Mouse (Mus musculus) heart, embryonic 16.5 days (tissue): ENCODE data around the gene Babam2. TPM values are rescaled to one million over a fixed set of nuclear protein-coding genes. Genes with fewer than 3 reads are reported as not detected.

Experiments used
- ATAC-seq: fragments of 200-750 bp; cut with Nextera tagmentation; replicated peaks from 2 replicates; pipeline ENCODE4 v1.8.0; 2017; ENCODE audit warnings: moderate number of reproducible peaks; ENCODE audit not compliant: insufficient read depth, low FRiP score; ENCODE audit errors: extremely low read depth
- H3K27ac ChIP-seq: fragments of 300-500 bp; sonication (generic); 2 replicates; pipeline ENCODE4 v1.5.1; 2014; ENCODE audit warnings: mild to moderate bottlenecking, low read length, control low read depth, moderate library complexity
- H3K27me3 ChIP-seq: fragments of 300-500 bp; sonication (generic); 2 replicates; pipeline ENCODE4 v1.6.1; 2014; ENCODE audit warnings: low read length, mixed read lengths; ENCODE audit not compliant: control insufficient read depth, insufficient read depth
- H3K36me3 ChIP-seq: fragments of 300-500 bp; sonication (generic); 2 replicates; pipeline ENCODE4 v1.6.1; 2014; ENCODE audit not compliant: control insufficient read depth, insufficient read depth
- H3K4me1 ChIP-seq: fragments of 300-500 bp; sonication (generic); 2 replicates; pipeline ENCODE4 v1.6.1; 2014; ENCODE audit warnings: low read length, mixed read lengths; ENCODE audit not compliant: control insufficient read depth, insufficient read depth
- H3K4me2 ChIP-seq: fragments of 300-500 bp; sonication (generic); 2 replicates; pipeline ENCODE4 v1.6.1; 2014; ENCODE audit warnings: low read depth, mild to moderate bottlenecking, control low read depth, low read length
- H3K4me3 ChIP-seq: fragments of 300-500 bp; sonication (generic); 2 replicates; pipeline ENCODE4 v1.5.1; 2014; ENCODE audit warnings: mild to moderate bottlenecking, control low read depth, low read length
- H3K9ac ChIP-seq: fragments of 300-500 bp; sonication (generic); 2 replicates; pipeline ENCODE4 v1.6.1; 2014; ENCODE audit warnings: low read length, control low read depth
- H3K9me3 ChIP-seq: fragments of 300-500 bp; sonication (generic); replicated peaks from 2 replicates; pipeline ENCODE4 v1.6.1; 2016; ENCODE audit warnings: low read length; ENCODE audit not compliant: control insufficient read depth
- WGBS: fragments of 180-500 bp; shearing (Covaris S2); extraction: QIAGEN DNeasy Blood & Tissue Kit; methylation state at CpG from one replicate; pipeline ENCODE4 v1.1.7; 2014; 5-methylcytosine and 5-hydroxymethylcytosine counted together
- polyA plus RNA-seq: library from polyadenylated mRNA; unstranded; fragments of >200 nt; fragmentation: Nextera tagmentation; extraction: Ambion mirVana; gene quantifications from 2 replicates; pipeline ENCODE4 v1.2.1, GENCODE M21; 2015

Babam2 gene
- polyA plus RNA-seq, 1 experiment from 2014 or later = 39.9 TPM

DNA sequence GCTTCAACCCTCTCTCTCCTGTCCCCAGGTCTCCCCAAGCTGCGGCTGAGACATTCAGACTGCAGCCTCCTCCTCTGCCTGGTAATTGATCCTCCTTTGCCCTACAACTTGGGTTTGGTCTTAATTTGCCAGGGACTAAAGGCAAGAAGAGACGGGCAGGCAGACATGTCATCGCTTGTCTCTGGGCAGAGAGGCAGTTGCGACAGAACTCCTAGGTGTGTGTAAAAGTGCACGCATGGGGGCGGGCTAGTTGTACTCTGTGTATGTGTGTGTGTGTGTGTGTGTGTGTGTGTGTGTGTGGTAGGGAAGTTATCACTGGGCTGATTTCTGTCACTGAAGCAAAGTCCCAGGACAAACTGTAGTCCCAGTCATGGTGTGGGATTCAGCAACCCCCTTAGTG lies 424.5 kb downstream of the Babam2 start:
- H3K27me3 ChIP-seq = no peaks in the 10 kb centered on the region
- H3K27ac ChIP-seq = no peak overlapping the region
- H3K4me3 ChIP-seq = no peak overlapping the region
- no peaks in the 10 kb centered on the region for H3K4me1 ChIP-seq
- WGBS = 75% methylated on average over 6 of the region's 6 CpGs
- H3K9me3 ChIP-seq = no peaks in the 10 kb centered on the region
- no peaks in the 10 kb centered on the region for H3K36me3 ChIP-seq
- ATAC-seq = no peak
- H3K9ac ChIP-seq = no peak overlapping the region
- no peak overlapping the region for H3K4me2 ChIP-seq

DNA sequence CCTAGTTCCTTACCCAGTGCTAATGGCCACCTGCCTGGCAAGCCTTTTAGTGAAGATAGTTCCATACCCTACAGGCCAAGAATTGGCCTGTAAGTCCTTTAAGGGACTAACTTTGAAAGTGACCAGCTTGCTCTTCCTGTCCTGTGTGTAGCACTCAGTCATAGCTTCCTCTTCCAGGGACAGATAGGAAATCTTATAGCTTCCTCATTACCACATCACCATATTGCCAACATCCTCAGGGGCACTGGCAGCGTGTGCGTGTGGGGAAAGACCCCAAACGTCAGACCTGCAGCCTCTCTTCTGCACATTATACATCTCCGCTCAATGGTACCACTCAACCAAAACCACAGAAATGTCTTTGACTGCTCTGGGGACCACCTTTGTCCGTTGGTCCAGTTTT lies 424.9 kb downstream of the Babam2 start:
- no peak overlapping the region for H3K27ac ChIP-seq

DNA sequence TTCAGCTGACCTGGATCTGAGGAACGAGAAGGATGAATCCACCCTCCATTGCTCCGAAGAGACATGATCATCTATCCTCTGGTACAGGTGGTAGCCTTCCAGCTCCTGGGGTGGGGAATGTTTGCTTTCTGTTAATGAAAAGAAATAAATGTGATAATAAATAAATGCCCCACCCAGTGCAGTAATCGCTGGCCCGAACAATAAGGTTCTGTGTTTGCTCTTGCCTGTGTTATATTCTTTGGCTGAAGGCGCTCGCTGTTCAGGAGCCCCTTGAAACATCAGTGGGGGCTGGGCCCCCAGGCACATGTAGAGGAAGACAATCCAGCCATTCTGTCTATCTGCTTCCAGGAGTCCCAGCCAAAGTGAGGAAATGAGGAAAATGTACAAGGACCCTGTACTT lies 427.5 kb downstream of the Babam2 start:
- no peaks in the 10 kb centered on the region for H3K9me3 ChIP-seq

More for the DNA sequence above, 424.9 kb downstream of the Babam2 start:
- no peak overlapping the region for H3K9ac ChIP-seq
- WGBS = 76% methylated on average over 5 of the region's 5 CpGs
- H3K4me3 ChIP-seq = no peak overlapping the region
- no peak for ATAC-seq
- no peaks in the 10 kb centered on the region for H3K36me3 ChIP-seq
- no peaks in the 10 kb centered on the region for H3K9me3 ChIP-seq
- no peaks in the 10 kb centered on the region for H3K4me1 ChIP-seq
- H3K4me2 ChIP-seq = no peak overlapping the region
- H3K27me3 ChIP-seq = no peaks in the 10 kb centered on the region

DNA sequence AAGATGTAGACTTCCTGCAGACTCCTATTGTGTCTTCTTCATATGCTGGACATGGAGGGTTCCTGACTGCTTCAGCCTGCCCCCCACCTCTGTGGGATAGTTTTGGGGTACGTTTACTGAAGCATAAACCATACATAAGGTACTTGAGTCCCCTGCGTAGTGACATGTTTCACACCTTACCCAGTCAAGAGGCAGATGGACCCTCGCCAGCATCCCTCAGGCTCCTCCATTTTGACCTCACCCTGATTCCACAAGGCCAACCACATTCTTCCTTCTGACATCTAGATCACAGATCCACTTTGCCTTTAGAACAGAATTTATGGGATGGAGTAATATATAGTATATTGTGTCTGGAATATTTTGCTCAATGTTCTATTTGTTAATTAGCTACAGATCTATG lies 429.7 kb downstream of the Babam2 start:
- H3K4me3 ChIP-seq = no peak overlapping the region
- no peak overlapping the region for H3K9ac ChIP-seq
- no peaks in the 10 kb centered on the region for H3K36me3 ChIP-seq
- no peak overlapping the region for H3K4me2 ChIP-seq
- ATAC-seq = no peak
- no peaks in the 10 kb centered on the region for H3K9me3 ChIP-seq
- WGBS = 80% methylated on average over 3 of the region's 3 CpGs
- 0 out of 2 replicates have a peak, but pooled peaks cover 2% of the 10 kb centered on the region for H3K27me3 ChIP-seq
- no peaks in the 10 kb centered on the region for H3K4me1 ChIP-seq
- no peak overlapping the region for H3K27ac ChIP-seq

More for the DNA sequence above, 427.5 kb downstream of the Babam2 start:
- Histone ChIP-seq H3K9ac (no peak overlapping the region), H3K27me3 (no peaks in the 10 kb centered on the region), H3K4me3 (no peak overlapping the region), H3K36me3 (no peaks in the 10 kb centered on the region), H3K27ac (no peak overlapping the region), H3K4me1 (no peaks in the 10 kb centered on the region), H3K4me2 (no peak overlapping the region)
- no peak for ATAC-seq
- 82% methylated on average over 6 of the region's 6 CpGs for WGBS

DNA sequence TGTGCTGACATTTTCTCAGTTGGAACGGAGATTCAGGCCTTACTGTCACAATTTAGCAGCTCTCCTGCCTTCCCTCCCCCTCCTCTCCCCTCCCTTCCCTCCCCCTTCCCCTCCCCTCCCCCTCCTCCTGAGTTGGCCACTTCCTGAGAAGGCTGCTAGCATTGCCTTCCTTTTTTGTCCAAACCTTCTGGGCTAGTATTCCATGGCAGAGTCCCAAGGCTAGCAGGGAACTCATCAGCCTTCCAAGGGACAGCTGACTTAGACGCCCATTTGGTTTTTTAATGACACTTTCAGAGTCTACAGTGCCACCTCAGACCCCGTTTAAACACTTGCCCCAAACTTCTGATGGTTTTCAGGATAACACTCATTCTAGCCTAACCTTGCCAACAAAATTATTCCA lies 430.4 kb downstream of the Babam2 start:
- 0 out of 2 replicates have a peak, but pooled peaks cover 2% of the 10 kb centered on the region for H3K27me3 ChIP-seq
- H3K9ac ChIP-seq = no peak overlapping the region
- no peak overlapping the region for H3K4me2 ChIP-seq
- WGBS = 46% methylated on average over 3 of the region's 3 CpGs
- no peaks in the 10 kb centered on the region for H3K4me1 ChIP-seq
- H3K9me3 ChIP-seq = no peaks in the 10 kb centered on the region
- H3K36me3 ChIP-seq = no peaks in the 10 kb centered on the region
- H3K27ac ChIP-seq = no peak overlapping the region
- H3K4me3 ChIP-seq = no peak overlapping the region
- no peak for ATAC-seq

DNA sequence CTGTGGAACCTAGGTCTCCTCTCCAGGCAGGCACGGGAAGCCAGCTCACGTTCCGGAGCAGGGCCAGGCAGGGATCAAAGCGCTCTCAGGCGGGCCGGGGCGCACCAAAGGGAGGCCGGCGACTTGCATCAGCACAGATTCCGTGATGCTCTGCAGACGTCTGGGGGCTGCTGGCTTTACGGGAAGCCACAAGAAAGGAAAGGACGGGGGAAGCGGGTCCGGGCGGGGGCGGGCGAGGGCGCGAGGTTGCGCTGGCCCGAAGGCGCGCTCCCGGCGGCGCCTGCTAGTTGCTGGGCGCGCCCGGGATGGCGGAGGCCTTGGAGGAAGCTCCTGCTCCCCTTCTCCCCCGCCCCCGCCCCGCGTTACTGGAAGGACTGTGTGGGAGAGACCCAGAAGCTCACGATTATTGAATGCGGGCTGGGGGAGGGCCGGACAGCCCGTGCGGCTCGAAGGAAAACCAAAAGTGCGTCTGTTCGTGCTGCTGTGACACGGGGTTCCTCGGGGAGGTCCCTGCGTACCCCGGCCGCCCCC lies 435.6 kb downstream of the Babam2 start:
- WGBS = under 1% methylated on average over 47 of the region's 48 CpGs
- ATAC-seq = 0 out of 2 replicates have a peak, but pooled peaks have one; percentile 3
- peak overlapping the region; percentile 100 for H3K27ac ChIP-seq

DNA sequence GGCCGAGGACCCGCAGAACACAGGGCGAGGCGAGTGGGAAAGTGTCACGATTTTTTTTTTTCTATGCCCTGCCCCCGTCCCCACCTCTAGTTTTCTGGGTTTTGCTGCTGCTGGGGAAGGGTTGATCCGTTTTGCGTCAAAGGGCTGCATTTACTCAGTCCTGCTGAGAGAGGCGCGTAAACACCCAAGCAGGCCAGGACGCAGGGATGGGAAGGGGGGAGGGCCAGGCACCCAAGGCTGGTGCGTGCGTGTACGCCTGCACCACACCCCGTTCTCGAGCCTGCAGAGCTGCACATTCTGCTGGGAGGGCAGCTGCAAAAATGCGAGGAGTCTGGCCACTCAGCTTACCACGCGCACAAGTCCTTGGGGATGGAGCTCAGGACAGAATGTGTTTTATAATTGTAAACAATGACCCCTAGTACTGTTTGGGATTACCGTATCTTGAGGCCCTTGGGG lies 436.1 kb downstream of the Babam2 start:
- under 1% methylated on average over 20 of the region's 20 CpGs for WGBS
- H3K4me1 ChIP-seq = peaks cover 14% of the 10 kb centered on the region
- peak overlapping the region; percentile 88 for H3K4me2 ChIP-seq
- H3K27me3 ChIP-seq = 0 out of 2 replicates have a peak, but pooled peaks cover 2% of the 10 kb centered on the region
- peak overlapping the region; percentile 100 for H3K27ac ChIP-seq
- peak overlapping the region; percentile 87 for H3K9ac ChIP-seq
- H3K4me3 ChIP-seq = peak overlapping the region; percentile 87
- no peaks in the 10 kb centered on the region for H3K36me3 ChIP-seq
- ATAC-seq = no peak
- no peaks in the 10 kb centered on the region for H3K9me3 ChIP-seq

More for the DNA sequence above, 435.6 kb downstream of the Babam2 start:
- H3K9me3 ChIP-seq = no peaks in the 10 kb centered on the region
- peak overlapping the region; percentile 87 for H3K9ac ChIP-seq
- H3K4me3 ChIP-seq = peak overlapping the region; percentile 87
- H3K36me3 ChIP-seq = no peaks in the 10 kb centered on the region
- 0 out of 2 replicates have a peak, but pooled peaks cover 2% of the 10 kb centered on the region for H3K27me3 ChIP-seq
- peaks cover 14% of the 10 kb centered on the region for H3K4me1 ChIP-seq
- peak overlapping the region; percentile 88 for H3K4me2 ChIP-seq

DNA sequence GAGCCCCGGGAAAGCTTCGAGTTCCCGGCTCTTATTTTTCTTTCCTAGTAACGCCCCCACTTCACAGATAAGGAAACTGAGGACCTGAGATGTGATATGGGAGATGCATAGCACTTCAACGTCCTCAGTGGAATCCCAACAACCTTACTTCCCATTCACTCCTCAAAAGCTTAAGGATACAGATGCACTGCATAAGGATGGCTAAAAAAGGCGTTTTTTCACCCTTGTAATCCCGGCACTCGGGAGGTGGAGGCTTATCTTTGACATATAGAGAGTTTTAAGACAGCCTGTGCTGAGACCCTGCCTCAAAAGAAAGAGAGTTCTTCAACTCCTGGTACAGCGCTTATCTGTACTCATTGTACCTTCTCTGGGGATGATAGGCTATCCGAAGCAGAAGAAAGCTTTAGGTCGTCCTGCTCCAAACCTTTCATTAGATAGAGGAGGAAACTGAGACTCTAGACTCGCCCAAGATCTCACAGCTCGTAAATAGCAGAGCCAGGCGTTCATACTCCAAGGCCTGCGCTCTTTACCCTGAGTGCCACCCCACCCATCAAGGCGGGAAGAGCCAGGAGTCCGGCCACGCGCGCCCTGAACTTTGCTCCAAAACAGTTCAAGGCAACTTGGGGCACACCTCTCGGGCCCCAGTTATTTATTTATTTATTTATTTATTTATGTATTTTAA lies 436.7 kb downstream of the Babam2 start:
- Histone ChIP-seq H3K9ac (peak overlapping the region; percentile 87), H3K4me2 (peak overlapping the region; percentile 88), H3K9me3 (no peaks in the 10 kb centered on the region), H3K4me3 (peak overlapping the region; percentile 87), H3K27ac (peak overlapping the region; percentile 100), H3K27me3 (0 out of 2 replicates have a peak, but pooled peaks cover 2% of the 10 kb centered on the region), H3K4me1 (peaks cover 20% of the 10 kb centered on the region), H3K36me3 (no peaks in the 10 kb centered on the region)
- ATAC-seq = no peak
- 3% methylated on average over 21 of the region's 21 CpGs for WGBS
